21 mouse cellular contexts compared by ENCODE assay signal in the genomic region with DNA sequence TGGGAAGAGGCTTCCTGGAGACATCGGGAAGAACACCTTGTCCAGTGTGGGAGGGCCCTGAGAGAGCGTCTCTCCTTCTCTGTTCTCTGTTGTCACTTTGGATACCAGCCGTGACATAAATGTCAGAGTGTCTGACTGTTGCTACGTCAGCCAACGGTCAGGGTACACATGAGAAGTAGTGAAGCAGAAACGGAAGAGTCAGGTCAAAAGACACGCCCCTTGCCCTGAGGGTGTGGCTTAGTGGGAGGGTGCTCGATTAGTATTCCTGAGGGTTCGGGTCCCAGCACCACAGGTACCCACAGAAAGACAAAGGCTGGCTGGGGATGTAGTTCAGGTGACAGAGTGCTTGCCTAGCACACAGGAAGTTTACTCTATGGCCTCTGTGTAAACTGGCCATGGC. TPM values are rescaled to one million over a fixed set of nuclear protein-coding genes. Genes with fewer than 3 reads are reported as not detected.
DNase-seq lines count a peak whose midpoint lies in the region; ATAC-seq lines count a peak whose summit lies in the region.
"Had no signal": no experiment of that assay in that cellular context is flagged by ENCODE, and none has a peak within 500 bp of the region (broad histone marks: within the 10 kb centered on the region; RNA-seq: fewer than 3 reads in every experiment).

No protein-coding gene starts in this region.

- DNase-seq in heart, embryonic 10.5 days (ENCODE audit: low spot score): peak; percentile 73
- peak; percentile 4 for DNase-seq in ovary, postnatal 36 days (ENCODE audit: low spot score)
- DNase-seq in ovary, adult 18-20 months (ENCODE audit: low spot score): no peak
- DNase-seq in kidney, postnatal 14 days: peak; percentile 45
- DNase-seq in yolk sac, embryonic 10.5 days (ENCODE audit: low spot score): peak; percentile 38
- DNase-seq in thymus, postnatal 4 days: no peak
- DNase-seq: adrenal gland, postnatal 14 days; cerebellum, adult 9-10 months; embryo, embryonic 11 days; forebrain, postnatal 0 days; gastrocnemius, postnatal 14 days; lung, postnatal 14 days; right cerebral cortex, adult 18-20 months; thymus, postnatal 36 days had no signal

- H3K27ac ChIP-seq in heart, embryonic 10.5 days: no peak overlapping the region
- H3K27ac ChIP-seq in heart, embryonic 11.5 days (ENCODE audit: low read depth, low read length): no peak overlapping the region
- H3K27ac ChIP-seq: heart, embryonic 13.5 days; liver, embryonic 14.5 days; midbrain, embryonic 12.5 days; stomach, embryonic 15.5 days had no signal

- peaks cover 22% of the 10 kb centered on the region for H3K4me1 ChIP-seq in heart, embryonic 10.5 days
- no peaks in the 10 kb centered on the region for H3K4me1 ChIP-seq in heart, embryonic 11.5 days (ENCODE audit: control insufficient read depth, insufficient read depth, low read length)

- no peak overlapping the region for H3K4me2 ChIP-seq in heart, embryonic 11.5 days
- H3K4me2 ChIP-seq: heart, embryonic 13.5 days; midbrain, embryonic 12.5 days; stomach, embryonic 15.5 days had no signal

- H3K27me3 ChIP-seq in heart, embryonic 10.5 days (ENCODE audit: insufficient read depth, poor library complexity, severe bottlenecking): peaks cover 38% of the 10 kb centered on the region
- H3K27me3 ChIP-seq in heart, embryonic 11.5 days (ENCODE audit: control insufficient read depth, insufficient read depth, low read length): peaks cover 23% of the 10 kb centered on the region
- H3K27me3 ChIP-seq: stomach, embryonic 15.5 days had no signal

- no peaks in the 10 kb centered on the region for H3K9me3 ChIP-seq in heart, embryonic 10.5 days
- H3K9me3 ChIP-seq in heart, embryonic 11.5 days (replicated peaks; ENCODE audit: control insufficient read depth, low read length): no peaks in the 10 kb centered on the region
- H3K9me3 ChIP-seq: heart, embryonic 13.5 days; midbrain, embryonic 12.5 days; stomach, embryonic 15.5 days had no signal

- no peak for ATAC-seq in heart, embryonic 11.5 days (replicated peaks; ENCODE audit: insufficient number of reproducible peaks, low FRiP score, low TSS enrichment)
- no peak for ATAC-seq in megakaryocyte, adult 5-6 weeks (ENCODE audit: poor library complexity, severe bottlenecking)
- ATAC-seq: forebrain, postnatal 0 days had no signal

- H3K9ac ChIP-seq in heart, embryonic 11.5 days (ENCODE audit: low read depth, low read length): no peak overlapping the region
- H3K9ac ChIP-seq: forebrain, postnatal 0 days; heart, embryonic 13.5 days; liver, embryonic 14.5 days; midbrain, embryonic 12.5 days; stomach, embryonic 15.5 days had no signal

- peaks cover 27% of the 10 kb centered on the region for H3K36me3 ChIP-seq in heart, embryonic 10.5 days
- H3K36me3 ChIP-seq in heart, embryonic 11.5 days (ENCODE audit: control insufficient read depth, insufficient read depth, low read length): peaks cover 12% of the 10 kb centered on the region; the same call in 1 of the 2 replicates

- H3K4me3 ChIP-seq in heart, embryonic 10.5 days: no peak overlapping the region
- H3K4me3 ChIP-seq in heart, embryonic 11.5 days (ENCODE audit: low read depth, low read length): no peak overlapping the region
- H3K4me3 ChIP-seq: heart, embryonic 13.5 days; midbrain, embryonic 12.5 days; stomach, embryonic 15.5 days had no signal

- 59% methylated on average over 9 of the region's 9 CpGs for WGBS in heart, embryonic 10.5 days
- 50% methylated on average over 9 of the region's 9 CpGs for WGBS in heart, embryonic 11.5 days (ENCODE audit: insufficient replicate concordance)

RNA-seq across cellular contexts. Expression of gene Mrpl45, which starts 17.5 kb away (rescaled TPM):
- 63.7 and 65.8 TPM in 2 replicates for polyA plus RNA-seq in heart, embryonic 10.5 days (2016; fragmentation: Nextera tagmentation; extraction: Ambion mirVana)
- 64.2 and 70.3 TPM in 2 replicates for polyA plus RNA-seq in heart, embryonic 11.5 days (2014; fragmentation: Nextera tagmentation; extraction: Ambion mirVana)
- 17.2 and 19.8 TPM in 2 replicates for total RNA-seq in megakaryocyte, adult 5-6 weeks (2015)
- 8.2 and 15.2 TPM in 2 replicates for total RNA-seq in megakaryocyte, adult 5-6 weeks (2017)

RNA-seq across cellular contexts. Expression of gene Gpr179, which starts 18.8 kb away (rescaled TPM):
- polyA plus RNA-seq in heart, embryonic 10.5 days (2016; fragmentation: Nextera tagmentation; extraction: Ambion mirVana): 0.04 and 0.12 TPM in 2 replicates
- polyA plus RNA-seq in heart, embryonic 11.5 days (2014; fragmentation: Nextera tagmentation; extraction: Ambion mirVana): 0.01 TPM in 1 of 2 replicates, not detected in the other
- not detected in 2 replicates for total RNA-seq in megakaryocyte, adult 5-6 weeks (2015)
- under 0.01 TPM in 1 of 2 replicates, not detected in the other for total RNA-seq in megakaryocyte, adult 5-6 weeks (2017)
- total RNA-seq: neutrophil, adult 5-6 weeks had no signal

RNA-seq across cellular contexts. Expression of gene Socs7, which starts 29.3 kb away (rescaled TPM):
- polyA plus RNA-seq in heart, embryonic 10.5 days (2016; fragmentation: Nextera tagmentation; extraction: Ambion mirVana): 3.2 and 3.4 TPM in 2 replicates
- polyA plus RNA-seq in heart, embryonic 11.5 days (2014; fragmentation: Nextera tagmentation; extraction: Ambion mirVana): 2.2 and 2.9 TPM in 2 replicates
- 4.0 and 4.4 TPM in 2 replicates for total RNA-seq in megakaryocyte, adult 5-6 weeks (2015)
- 7.6 and 8.5 TPM in 2 replicates for total RNA-seq in megakaryocyte, adult 5-6 weeks (2017)

RNA-seq across cellular contexts. Expression of gene Npepps, which starts 52.6 kb away (rescaled TPM):
- 83.9 and 90.7 TPM in 2 replicates for polyA plus RNA-seq in heart, embryonic 10.5 days (2016; fragmentation: Nextera tagmentation; extraction: Ambion mirVana)
- 78.0 and 79.8 TPM in 2 replicates for polyA plus RNA-seq in heart, embryonic 11.5 days (2014; fragmentation: Nextera tagmentation; extraction: Ambion mirVana)
- 39.3 and 45.0 TPM in 2 replicates for total RNA-seq in megakaryocyte, adult 5-6 weeks (2015)
- total RNA-seq in megakaryocyte, adult 5-6 weeks (2017): 32.3 and 41.5 TPM in 2 replicates

Comparison
In these comparisons a context has a peak if more than half of its experiments do, and no peak if none do; other contexts are left out.
1. DNase-seq: peak in heart, embryonic 10.5 days (single experiment), ovary, postnatal 36 days (single experiment), kidney, postnatal 14 days (single experiment) and yolk sac, embryonic 10.5 days (single experiment); none in ovary, adult 18-20 months (single experiment) and thymus, postnatal 4 days (single experiment).